Mouse (Mus musculus) embryo, embryonic 9.5 days (tissue): ENCODE results near the gene Rad9b.
"Not testable (repeated sequence)": the region's sequence is repeated elsewhere in the genome, so short reads cannot be mapped to it uniquely, and the experiment has no call there.

ENCODE experiments used
- DNase-seq: peaks from one replicate; pipeline ENCODE4 v3.0.0-alpha.2; 2017; ENCODE audit errors: extremely low spot score

Rad9b gene

DNA sequence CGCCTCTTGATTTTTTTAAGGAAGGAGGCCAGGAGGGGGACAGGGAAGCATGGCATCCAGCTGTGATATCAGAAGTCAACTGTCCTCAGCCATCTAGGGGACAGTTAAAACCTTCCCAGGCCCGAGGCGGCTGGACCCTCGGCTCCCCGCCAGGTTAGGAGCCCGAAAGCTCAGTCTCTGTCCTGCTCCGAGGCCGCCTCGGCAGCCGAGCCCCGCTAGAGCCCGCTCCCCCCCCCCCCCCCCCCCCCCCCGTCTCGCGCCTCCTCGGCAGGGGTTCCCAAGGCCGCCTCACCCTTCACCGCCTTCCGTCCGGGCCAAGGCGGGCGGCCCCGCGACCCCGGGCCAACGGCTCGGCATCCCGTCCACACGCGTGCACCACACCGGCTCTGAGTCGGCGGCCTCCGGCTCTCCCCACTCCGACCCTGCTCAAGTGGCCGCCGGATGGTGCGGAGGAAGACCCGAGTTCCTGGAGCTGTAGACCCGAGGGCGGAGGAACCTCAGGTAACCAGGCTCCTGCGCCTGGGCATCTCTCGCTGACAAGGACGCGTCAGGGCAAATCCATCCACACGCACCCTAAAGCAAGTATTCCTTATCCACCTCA lies 17.7 kb upstream of the Rad9b start, which contains the start of gene Gpn3:
TSS of gene Gpn3 (plus strand) at position 286 of the 601 bp plus-strand sequence.
- DNase-seq: no peak

GRCm38 (mm10) chr5:122354492-122355067 lies 547 bp upstream of the Rad9b start:
- DNase-seq: no peak

DNA sequence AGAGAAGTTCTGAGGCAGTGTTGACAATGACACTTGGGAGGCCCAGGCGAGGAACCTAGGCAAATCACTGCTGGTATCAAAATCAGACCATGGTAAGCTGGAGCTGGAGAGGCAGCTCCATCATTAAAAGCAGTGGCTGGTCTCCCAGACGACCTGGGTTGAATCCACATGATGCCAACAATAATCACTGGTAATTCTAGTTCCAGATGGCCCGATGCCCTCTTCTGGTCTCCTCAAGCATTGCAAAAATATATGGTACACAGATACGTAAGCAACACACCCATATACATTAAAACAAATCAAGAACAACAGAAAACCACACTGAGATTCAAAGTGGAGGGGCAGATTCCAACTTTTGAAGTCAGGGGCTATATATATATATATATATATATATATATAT lies 8.3 kb downstream of the Rad9b start:
- DNase-seq: no peak

DNA sequence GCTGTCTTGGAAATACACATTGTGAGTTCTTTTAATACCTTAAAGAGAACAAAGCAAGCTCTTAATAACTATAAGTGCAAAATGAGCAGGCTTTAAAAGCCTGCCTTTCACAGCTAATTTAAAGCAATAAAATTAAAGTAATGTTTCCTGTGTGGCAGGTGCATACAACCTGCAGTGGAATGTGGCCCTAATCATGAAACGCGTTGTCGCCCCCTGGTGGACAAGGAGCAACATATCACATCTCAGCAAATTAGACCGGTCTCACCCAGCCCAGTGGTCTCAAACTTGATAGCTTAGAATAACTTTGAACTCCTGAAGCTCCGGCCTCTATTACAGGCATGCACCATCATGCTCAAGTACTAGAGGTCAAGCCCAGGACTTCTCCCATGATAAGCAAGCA lies 9.8 kb downstream of the Rad9b start:
- DNase-seq: peak; percentile 69

- DNase-seq: no peak
Observed at GRCm38 (mm10) chr5:122343768-122344167, 10.3 kb downstream of the Rad9b start.

DNA sequence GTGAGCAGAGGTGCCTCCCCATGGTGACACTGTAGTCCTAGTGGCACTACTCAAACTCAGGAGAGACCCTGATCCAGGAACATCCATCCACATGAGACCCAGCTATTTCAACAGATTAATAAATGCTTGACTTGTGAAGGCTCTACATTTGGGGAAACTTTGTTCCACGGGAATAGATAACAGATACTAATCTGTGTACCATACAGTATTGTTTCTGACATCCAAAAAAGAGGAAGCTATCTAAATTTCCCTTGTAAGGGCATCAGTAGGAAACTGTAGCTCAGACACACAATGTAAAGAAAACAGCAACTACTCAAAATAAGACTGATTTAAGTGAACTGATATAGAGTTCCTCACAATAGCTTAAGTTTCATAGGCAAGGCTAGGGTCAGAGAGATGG lies 11.2 kb downstream of the Rad9b start:
- no peak for DNase-seq

- DNase-seq: no peak
Observed at GRCm38 (mm10) chr5:122336554-122337294, 17.3 kb downstream of the Rad9b start.

DNA sequence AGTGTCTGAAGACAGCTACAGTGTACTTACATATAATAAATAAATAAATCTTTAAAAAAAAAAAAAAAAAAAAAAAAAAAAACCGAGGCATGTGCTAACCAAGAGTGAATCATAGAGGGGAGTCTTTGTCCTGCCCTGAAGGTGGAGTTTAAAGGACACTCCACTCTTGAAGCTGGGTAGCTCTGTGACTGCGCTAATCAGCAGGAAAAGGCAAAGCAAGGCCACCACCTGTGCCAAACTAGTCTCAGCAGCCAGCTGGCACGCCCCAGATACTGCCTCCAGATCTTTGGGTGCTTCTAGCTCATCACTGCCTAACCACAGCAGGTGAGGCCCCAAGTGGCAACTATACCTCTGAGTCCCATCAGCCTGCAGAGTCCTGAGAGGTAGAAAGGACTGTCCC lies 19.4 kb downstream of the Rad9b start:
- DNase-seq: no peak

- DNase-seq: no peak
Observed at GRCm38 (mm10) chr5:122330269-122330668, 23.8 kb downstream of the Rad9b start.

- DNase-seq: no peak
Observed at GRCm38 (mm10) chr5:122327283-122327682, 26.8 kb downstream of the Rad9b start.

DNA sequence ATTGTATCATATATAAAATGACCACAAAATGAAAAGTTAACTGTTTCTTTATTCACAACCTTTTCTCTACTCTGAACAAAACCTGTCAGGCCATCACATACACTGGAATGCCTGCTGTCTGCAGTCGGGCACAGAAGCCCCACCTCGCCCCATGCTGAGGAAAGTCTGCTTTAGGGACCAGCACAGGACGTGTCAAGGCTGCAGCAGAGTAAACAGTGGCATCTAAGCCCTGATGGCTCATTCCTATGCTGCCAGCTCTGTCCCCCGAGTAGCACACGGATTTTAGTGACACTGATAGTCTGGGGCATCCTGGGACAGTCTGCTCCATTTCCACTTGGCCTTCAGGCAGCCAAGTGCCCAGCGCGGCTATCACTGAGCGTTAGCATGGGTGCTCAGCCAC lies 28.6 kb downstream of the Rad9b start:
- DNase-seq: no peak

GRCm38 (mm10) chr5:122324608-122325431 lies 29.2 kb downstream of the Rad9b start:
- DNase-seq: no peak

- DNase-seq: no peak
Observed at GRCm38 (mm10) chr5:122323523-122323922, 30.5 kb downstream of the Rad9b start.

GRCm38 (mm10) chr5:122320205-122320781 lies 33.7 kb downstream of the Rad9b start:
- no peak for DNase-seq

DNA sequence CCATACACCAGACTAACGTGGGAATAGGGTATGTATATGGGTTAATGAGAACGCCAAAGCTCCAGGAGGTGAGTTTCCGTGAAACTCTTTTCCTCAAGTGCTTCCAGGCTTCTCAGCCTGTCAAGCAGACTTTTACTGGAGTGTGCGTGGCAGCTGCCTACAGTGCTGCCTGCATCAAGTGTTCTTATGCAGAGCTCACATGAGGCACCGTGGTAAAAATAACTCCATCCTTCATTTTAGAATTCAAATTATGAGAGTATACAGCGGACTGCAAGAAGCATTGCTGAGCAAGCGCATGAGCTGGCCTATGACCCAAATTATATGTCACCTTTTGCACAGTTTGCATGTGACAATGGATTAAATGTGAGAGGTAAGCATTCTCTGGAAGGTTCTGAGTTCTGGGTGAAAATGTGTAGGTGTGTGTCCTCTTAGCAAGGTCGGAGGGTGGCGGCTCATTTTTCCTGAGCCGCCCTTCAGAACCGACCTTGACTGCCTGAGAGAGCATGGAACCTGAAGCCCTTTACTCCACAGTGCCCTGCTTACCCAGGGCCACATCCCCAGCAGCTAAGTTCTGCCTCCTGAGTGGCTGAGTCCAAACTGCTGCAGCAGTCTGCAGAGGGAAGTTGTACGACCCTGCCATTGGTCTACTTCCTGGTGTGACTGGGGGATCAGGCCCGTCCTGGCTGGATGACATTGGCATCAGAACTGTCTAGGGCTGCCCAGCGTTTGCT lies 34.4 kb downstream of the Rad9b start:
- DNase-seq: no peak

DNA sequence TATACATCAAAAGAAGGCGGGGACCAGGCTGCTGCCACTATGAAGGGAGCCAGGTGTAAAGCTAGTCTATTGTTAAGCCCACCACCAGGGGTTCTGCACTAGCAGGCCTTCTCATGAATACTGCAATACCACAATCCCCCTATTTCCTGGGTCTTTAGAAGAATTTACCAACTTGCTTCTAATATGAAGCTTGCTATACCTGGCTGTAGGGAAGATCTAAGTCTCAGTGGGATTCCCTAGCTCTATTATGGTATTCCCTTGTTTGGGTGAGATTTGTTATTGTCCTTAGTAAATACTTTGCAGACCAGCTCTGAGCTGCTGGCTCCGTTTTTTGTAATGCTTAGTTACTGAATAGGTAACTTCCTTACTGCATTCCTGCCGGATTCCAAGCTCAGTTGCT lies 35.1 kb downstream of the Rad9b start:
- not testable (repeated sequence) for DNase-seq

- no peak for DNase-seq
Observed at GRCm38 (mm10) chr5:122318100-122318499, 35.9 kb downstream of the Rad9b start.

- no peak for DNase-seq
Observed at GRCm38 (mm10) chr5:122317329-122318045, 36.5 kb downstream of the Rad9b start.

DNA sequence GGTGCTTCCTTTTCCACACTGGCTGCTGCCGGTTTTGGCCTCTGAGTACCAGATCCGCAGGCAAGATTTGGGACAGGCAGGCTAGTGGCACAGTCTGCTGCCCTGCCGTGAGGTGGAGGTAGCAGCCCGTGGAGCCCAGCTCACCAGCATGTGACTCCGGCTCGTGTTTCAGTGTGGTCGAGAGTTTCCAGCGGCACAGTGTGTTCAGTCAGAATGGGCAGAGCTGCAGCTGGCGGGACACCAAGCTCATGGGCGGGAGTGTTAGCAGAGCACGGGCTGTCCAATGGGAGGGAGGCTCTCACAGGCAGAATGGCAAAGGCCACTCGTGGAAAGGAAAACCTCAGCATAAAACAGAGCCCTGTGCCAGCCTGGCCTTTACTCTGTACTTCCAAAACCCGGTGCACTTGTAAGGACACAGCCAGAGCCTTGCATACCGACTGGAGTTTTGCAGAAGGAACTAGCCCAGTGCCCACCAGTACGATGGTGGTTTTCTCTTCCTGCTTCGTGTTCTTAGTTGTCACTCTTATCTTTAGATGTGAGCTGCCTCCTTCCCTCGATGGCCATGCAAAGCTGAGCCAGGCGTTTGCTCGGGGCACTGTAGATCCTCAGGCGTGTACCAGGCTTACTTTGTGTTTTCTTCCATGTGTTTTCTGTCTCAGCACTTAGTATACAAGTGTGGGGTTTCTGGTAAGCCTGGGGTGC lies 38.9 kb downstream of the Rad9b start:
- DNase-seq: no peak
